In the genomic region with DNA sequence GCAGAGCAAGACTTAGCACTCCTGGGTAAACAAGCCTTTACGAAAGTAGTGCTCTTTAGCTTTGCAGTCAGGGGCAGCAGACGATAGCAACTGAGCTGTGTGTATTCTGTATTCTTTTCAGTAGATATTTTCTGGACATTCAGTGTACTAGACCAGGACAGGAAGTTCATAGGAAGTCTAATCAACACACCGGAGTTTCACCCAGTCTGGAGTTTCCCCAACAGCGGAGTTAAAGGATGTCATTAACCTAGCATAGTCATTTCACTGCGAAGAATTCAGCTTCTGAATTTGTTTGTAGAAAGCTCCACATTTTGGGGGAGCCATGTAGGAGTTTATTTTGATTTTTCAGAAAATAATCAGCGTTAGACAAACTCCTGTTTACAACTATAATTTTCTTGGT, we compare ENCODE assay signal across 16 mouse cellular contexts.
DNase-seq lines count a peak whose midpoint lies in the region; ATAC-seq and TF ChIP-seq lines count a peak whose summit lies in the region.
"Had no signal": no experiment of that assay in that cellular context is flagged by ENCODE, and none has a peak within 500 bp of the region (broad histone marks: within the 10 kb centered on the region; RNA-seq: fewer than 3 reads in every experiment).

No protein-coding gene starts in this region.

- no peaks in the 10 kb centered on the region for H3K9me3 ChIP-seq in intestine, embryonic 15.5 days
- H3K9me3 ChIP-seq in intestine, postnatal 0 days (ENCODE audit: control insufficient read depth), result no peaks in the 10 kb centered on the region
- no peaks in the 10 kb centered on the region for H3K9me3 ChIP-seq in heart, embryonic 15.5 days (replicated peaks)
- H3K9me3 ChIP-seq in liver, embryonic 15.5 days (replicated peaks), result no peaks in the 10 kb centered on the region
- H3K9me3 ChIP-seq: embryonic facial prominence, embryonic 13.5 days; forebrain, embryonic 13.5 days had no signal

- no peak for ATAC-seq in intestine, embryonic 15.5 days
- no peak for ATAC-seq in intestine, postnatal 0 days
- ATAC-seq in heart, embryonic 15.5 days (replicated peaks; ENCODE audit: insufficient number of reproducible peaks, insufficient read depth, low FRiP score, low read depth), result no peak
- no peak for ATAC-seq in liver, embryonic 15.5 days (ENCODE audit: insufficient read depth)
- ATAC-seq: forebrain, embryonic 13.5 days; intestine, embryonic 16.5 days had no signal

- whole genome bisulfite sequencing in intestine, embryonic 15.5 days, result 79% methylated on average over 6 of the region's 6 CpGs
- WGBS in intestine, postnatal 0 days, result 69% methylated on average over 6 of the region's 6 CpGs
- 69% methylated on average over 6 of the region's 6 CpGs for WGBS in heart, embryonic 15.5 days
- 63% methylated on average over 6 of the region's 6 CpGs for WGBS in liver, embryonic 15.5 days (ENCODE audit: insufficient replicate concordance)

- no peaks in the 10 kb centered on the region for H3K27me3 ChIP-seq in intestine, embryonic 15.5 days (replicated peaks)
- no peaks in the 10 kb centered on the region for H3K27me3 ChIP-seq in intestine, postnatal 0 days (replicated peaks; ENCODE audit: control insufficient read depth, insufficient read depth, low read length)
- H3K27me3 ChIP-seq in heart, embryonic 15.5 days, result no peaks in the 10 kb centered on the region
- no peaks in the 10 kb centered on the region for H3K27me3 ChIP-seq in liver, embryonic 15.5 days
- H3K27me3 ChIP-seq: embryonic facial prominence, embryonic 13.5 days; forebrain, embryonic 13.5 days had no signal

- TF ChIP-seq CTCF in gastrocnemius, adult 2 months (IDR thresholded peaks at IDR 0.05), result no peak
- TF ChIP-seq CTCF in intestine, postnatal 0 days (IDR thresholded peaks at IDR 0.05; ENCODE audit: low read depth), result no peak

- no peak overlapping the region for H3K9ac ChIP-seq in intestine, embryonic 15.5 days
- H3K9ac ChIP-seq in intestine, postnatal 0 days (ENCODE audit: low read depth, low read length), result no peak overlapping the region
- no peak overlapping the region for H3K9ac ChIP-seq in heart, embryonic 15.5 days
- H3K9ac ChIP-seq in liver, embryonic 15.5 days, result no peak overlapping the region
- H3K9ac ChIP-seq: embryonic facial prominence, embryonic 13.5 days; forebrain, embryonic 13.5 days had no signal

- peak overlapping the region; percentile 29; the same call in 1 of the 2 replicates for H3K27ac ChIP-seq in gastrocnemius, adult 2 months
- H3K27ac ChIP-seq in intestine, embryonic 15.5 days, result peak overlapping the region; percentile 27; the same call in 1 of the 2 replicates
- H3K27ac ChIP-seq in intestine, postnatal 0 days (ENCODE audit: low read depth, low read length), result no peak overlapping the region
- no peak overlapping the region for H3K27ac ChIP-seq in heart, embryonic 15.5 days
- peak overlapping the region; percentile 24; the same call in 1 of the 2 replicates for H3K27ac ChIP-seq in liver, embryonic 15.5 days (replicated peaks)
- H3K27ac ChIP-seq: embryonic facial prominence, embryonic 13.5 days; forebrain, embryonic 13.5 days; macrophage had no signal

- H3K4me1 ChIP-seq in intestine, embryonic 15.5 days (replicated peaks), result peaks cover 30% of the 10 kb centered on the region
- H3K4me1 ChIP-seq in intestine, postnatal 0 days (replicated peaks; ENCODE audit: control insufficient read depth, insufficient read depth, low read length), result peaks cover 16% of the 10 kb centered on the region
- peaks cover 47% of the 10 kb centered on the region for H3K4me1 ChIP-seq in heart, embryonic 15.5 days (replicated peaks)
- peaks cover 43% of the 10 kb centered on the region for H3K4me1 ChIP-seq in liver, embryonic 15.5 days (replicated peaks)

- peaks cover 3% of the 10 kb centered on the region; the same call in 1 of the 2 replicates for H3K36me3 ChIP-seq in intestine, embryonic 15.5 days
- peaks cover 24% of the 10 kb centered on the region for H3K36me3 ChIP-seq in intestine, postnatal 0 days (ENCODE audit: control insufficient read depth, insufficient read depth)
- H3K36me3 ChIP-seq in heart, embryonic 15.5 days, result peaks cover 4% of the 10 kb centered on the region; the same call in 1 of the 2 replicates
- H3K36me3 ChIP-seq in liver, embryonic 15.5 days (replicated peaks), result no peaks in the 10 kb centered on the region

- no peak for DNase-seq in gastrocnemius, adult 2 months
- DNase-seq in gastrocnemius, postnatal 4 days (ENCODE audit: low spot score in 2 of 2), result no peak
- no peak for DNase-seq in cerebellum, postnatal 10 days
- DNase-seq in cerebellum, adult 11 months, result no peak
- DNase-seq: kidney, postnatal 36 days; lung, adult 18-20 months; midbrain, embryonic 14.5 days; thymus, postnatal 25 days had no signal

- H3K4me2 ChIP-seq in intestine, embryonic 15.5 days (replicated peaks), result no peak overlapping the region
- H3K4me2 ChIP-seq in intestine, postnatal 0 days (replicated peaks; ENCODE audit: low read depth), result no peak overlapping the region
- H3K4me2 ChIP-seq in heart, embryonic 15.5 days, result peak overlapping the region; percentile 42
- H3K4me2 ChIP-seq in liver, embryonic 15.5 days, result peak overlapping the region; percentile 44
- H3K4me2 ChIP-seq: embryonic facial prominence, embryonic 13.5 days; forebrain, embryonic 13.5 days had no signal

- peak overlapping the region; percentile 54 for H3K4me3 ChIP-seq in gastrocnemius, adult 2 months
- no peak overlapping the region for H3K4me3 ChIP-seq in intestine, embryonic 15.5 days (replicated peaks)
- no peak overlapping the region for H3K4me3 ChIP-seq in intestine, postnatal 0 days (ENCODE audit: low read depth, low read length)
- H3K4me3 ChIP-seq in heart, embryonic 15.5 days, result 0 out of 2 replicates have a peak overlapping the region, but pooled peaks have one; percentile 13
- 0 out of 2 replicates have a peak overlapping the region, but pooled peaks have one; percentile 1 for H3K4me3 ChIP-seq in liver, embryonic 15.5 days (replicated peaks)
- H3K4me3 ChIP-seq: embryonic facial prominence, embryonic 13.5 days; forebrain, embryonic 13.5 days had no signal

- intact Hi-C loops in gastrocnemius, adult 2 months (cut with DNase I), result loop anchor here (5.0 kb wide), 1 partner anchor 45 kb away; no protein-coding TSS in a partner anchor

Comparison
In these comparisons a context has a peak if more than half of its experiments do, and no peak if none do; other contexts are left out.
1. H3K27ac ChIP-seq: peak in gastrocnemius, adult 2 months (single experiment), intestine, embryonic 15.5 days (single experiment) and liver, embryonic 15.5 days (single experiment); none in intestine, postnatal 0 days (single experiment) and heart, embryonic 15.5 days (single experiment).
2. H3K4me3 ChIP-seq: peak in gastrocnemius, adult 2 months (single experiment), heart, embryonic 15.5 days (single experiment) and liver, embryonic 15.5 days (single experiment); none in intestine, embryonic 15.5 days (single experiment) and intestine, postnatal 0 days (single experiment).
3. H3K4me2 ChIP-seq: peak in heart, embryonic 15.5 days (single experiment) and liver, embryonic 15.5 days (single experiment); none in intestine, embryonic 15.5 days (single experiment) and intestine, postnatal 0 days (single experiment).